Mouse (Mus musculus): ENCODE data around the gene Fam124a.

DNA sequence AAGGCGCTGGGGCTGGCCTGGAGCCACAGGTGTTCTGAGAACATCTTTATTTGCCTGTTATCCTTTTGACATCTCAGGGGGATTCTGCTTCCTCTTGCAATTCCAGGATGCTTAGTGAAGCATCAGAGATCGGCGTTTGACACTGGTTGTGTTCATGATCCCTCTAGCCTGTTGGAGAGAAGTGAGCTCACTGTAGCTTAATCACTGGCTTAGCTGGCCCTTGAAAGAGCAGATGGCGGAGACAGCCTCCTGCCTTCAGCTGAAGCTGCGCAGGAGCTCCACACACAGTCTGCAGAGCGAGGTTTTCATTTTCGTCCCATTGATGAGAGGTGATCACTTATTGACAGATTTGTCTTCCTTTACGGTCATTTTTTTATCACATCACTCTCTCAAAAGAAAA, 20.3 kb downstream of the Fam124a start:
- TF ChIP-seq CTCF (IDR thresholded peaks at IDR 0.05; ENCODE audit: insufficient read depth, low read depth, low read length) (no peak), POLR2A (IDR thresholded peaks at IDR 0.05; ENCODE audit: insufficient read depth, low read depth, low read length) (no peak)
